Mouse (Mus musculus): ENCODE measurements around the gene Man2c1. TPM values are rescaled to one million over a fixed set of nuclear protein-coding genes. Genes with fewer than 3 reads are reported as not detected.

Man2c1 gene
- polyA plus RNA-seq, 1 experiment = 192 TPM

DNA sequence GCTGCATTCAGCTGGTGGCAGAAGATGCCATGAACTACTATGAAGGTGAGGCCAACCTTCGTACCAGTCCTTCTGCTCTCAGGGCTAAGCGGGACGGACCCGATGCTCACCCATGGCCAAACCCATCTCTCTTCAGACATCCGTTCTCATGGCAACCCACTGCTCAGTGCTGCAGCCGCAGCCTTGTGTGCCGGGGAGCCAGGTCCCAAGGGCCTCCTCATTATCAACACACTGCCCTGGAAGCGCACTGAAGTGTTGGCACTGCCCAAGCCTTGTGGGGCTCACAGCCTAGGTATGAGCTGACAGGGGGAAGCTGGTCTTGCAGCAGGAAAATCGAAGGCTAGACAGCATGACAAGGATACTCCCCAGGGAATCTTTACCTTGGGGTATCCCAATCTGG is 8.6 kb downstream of the Man2c1 start:
- Histone ChIP-seq H3K27ac (ENCODE audit: control insufficient read depth, insufficient read depth, low read depth, low read length) (no peak overlapping the region), H3K36me3 (ENCODE audit: control insufficient read depth, insufficient read depth, low read length) (no peaks in the 10 kb centered on the region; the same call in 1 of the 2 replicates), H3K4me1 (ENCODE audit: control insufficient read depth, insufficient read depth, low read length) (no peaks in the 10 kb centered on the region), H3K4me3 (ENCODE audit: control insufficient read depth, low read depth, low read length) (no peak overlapping the region), H3K27me3 (ENCODE audit: control insufficient read depth, insufficient read depth, low read length) (no peaks in the 10 kb centered on the region)
- TF ChIP-seq CTCF (IDR thresholded peaks at IDR 0.05; ENCODE audit: control insufficient read depth, insufficient read depth, insufficient replicate concordance, low read depth, low read length) = no peak
- TF ChIP-seq POLR2A (IDR thresholded peaks at IDR 0.05; ENCODE audit: control insufficient read depth, low read depth, low read length) = no peak

DNA sequence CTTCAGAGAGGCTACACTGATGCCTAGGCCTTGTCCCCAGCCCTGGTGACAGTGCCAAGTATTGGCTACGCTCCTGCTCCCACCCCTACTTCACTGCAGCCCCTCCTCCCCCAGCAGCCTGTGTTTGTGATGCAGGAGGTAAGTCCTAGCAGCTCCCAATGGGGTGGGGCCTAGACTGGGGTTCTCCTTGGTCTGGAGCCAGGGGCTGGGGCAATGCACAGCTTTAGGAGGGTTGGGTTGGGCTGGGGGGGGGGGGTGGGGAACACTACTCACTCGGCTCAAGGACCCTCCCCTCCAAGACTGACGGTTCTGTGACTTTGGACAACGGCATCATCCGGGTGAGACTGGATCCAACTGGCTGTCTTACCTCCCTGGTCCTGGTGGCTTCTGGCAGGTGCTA is 9.1 kb downstream of the Man2c1 start:
- Histone ChIP-seq H3K4me1 (ENCODE audit: control insufficient read depth, insufficient read depth, low read length) (no peaks in the 10 kb centered on the region), H3K27ac (ENCODE audit: control insufficient read depth, insufficient read depth, low read depth, low read length) (no peak overlapping the region), H3K36me3 (ENCODE audit: control insufficient read depth, insufficient read depth, low read length) (no peaks in the 10 kb centered on the region; the same call in 1 of the 2 replicates), H3K4me3 (ENCODE audit: control insufficient read depth, low read depth, low read length) (no peak overlapping the region), H3K27me3 (ENCODE audit: control insufficient read depth, insufficient read depth, low read length) (no peaks in the 10 kb centered on the region)
- no peak for TF ChIP-seq CTCF (IDR thresholded peaks at IDR 0.05; ENCODE audit: control insufficient read depth, insufficient read depth, insufficient replicate concordance, low read depth, low read length)

GRCm38 (mm10) chr9:57141417-57142353 is 11.2 kb downstream of the Man2c1 start:
- no peaks in the 10 kb centered on the region for H3K27me3 ChIP-seq (ENCODE audit: control insufficient read depth, insufficient read depth, low read length)
- no peaks in the 10 kb centered on the region; the same call in 1 of the 2 replicates for H3K36me3 ChIP-seq (ENCODE audit: control insufficient read depth, insufficient read depth, low read length)

DNA sequence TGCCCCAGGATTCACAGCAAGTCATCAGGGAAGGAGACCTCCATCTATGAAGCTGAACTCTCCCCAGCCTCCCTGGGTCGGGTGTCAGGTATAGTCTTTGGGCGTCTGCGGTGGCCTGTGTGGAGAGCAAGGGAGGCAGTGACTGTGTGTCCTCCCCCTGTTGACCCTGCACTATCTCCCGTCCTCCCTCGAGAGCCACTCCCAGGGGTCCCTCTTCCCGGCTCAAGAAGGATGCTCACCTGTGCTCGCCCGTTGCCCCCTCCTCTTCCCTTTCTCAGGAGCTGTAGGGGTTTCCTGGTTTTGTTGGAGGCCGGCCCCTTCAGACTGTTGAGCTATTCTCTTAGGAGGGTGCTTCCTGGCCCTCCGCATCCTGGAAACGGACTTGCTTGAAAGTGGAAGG is 12.7 kb downstream of the Man2c1 start:
- Histone ChIP-seq H3K4me3 (ENCODE audit: control insufficient read depth, low read depth, low read length) (no peak overlapping the region), H3K36me3 (ENCODE audit: control insufficient read depth, insufficient read depth, low read length) (no peaks in the 10 kb centered on the region), H3K27ac (ENCODE audit: control insufficient read depth, insufficient read depth, low read depth, low read length) (no peak overlapping the region), H3K27me3 (ENCODE audit: control insufficient read depth, insufficient read depth, low read length) (no peaks in the 10 kb centered on the region), H3K4me1 (ENCODE audit: control insufficient read depth, insufficient read depth, low read length) (no peaks in the 10 kb centered on the region; the same call in 1 of the 2 replicates)
- no peak for TF ChIP-seq POLR2A (IDR thresholded peaks at IDR 0.05; ENCODE audit: control insufficient read depth, low read depth, low read length)

More at GRCm38 (mm10) chr9:57141417-57142353, 11.2 kb downstream of the Man2c1 start:
- TF ChIP-seq POLR2A (IDR thresholded peaks at IDR 0.05; ENCODE audit: control insufficient read depth, low read depth, low read length) = no peak
- no peak for TF ChIP-seq CTCF (IDR thresholded peaks at IDR 0.05; ENCODE audit: control insufficient read depth, insufficient read depth, insufficient replicate concordance, low read depth, low read length)
- no peak overlapping the region for H3K4me3 ChIP-seq (ENCODE audit: control insufficient read depth, low read depth, low read length)
- no peaks in the 10 kb centered on the region for H3K4me1 ChIP-seq (ENCODE audit: control insufficient read depth, insufficient read depth, low read length)
- H3K27ac ChIP-seq (ENCODE audit: control insufficient read depth, insufficient read depth, low read depth, low read length) = no peak overlapping the region

DNA sequence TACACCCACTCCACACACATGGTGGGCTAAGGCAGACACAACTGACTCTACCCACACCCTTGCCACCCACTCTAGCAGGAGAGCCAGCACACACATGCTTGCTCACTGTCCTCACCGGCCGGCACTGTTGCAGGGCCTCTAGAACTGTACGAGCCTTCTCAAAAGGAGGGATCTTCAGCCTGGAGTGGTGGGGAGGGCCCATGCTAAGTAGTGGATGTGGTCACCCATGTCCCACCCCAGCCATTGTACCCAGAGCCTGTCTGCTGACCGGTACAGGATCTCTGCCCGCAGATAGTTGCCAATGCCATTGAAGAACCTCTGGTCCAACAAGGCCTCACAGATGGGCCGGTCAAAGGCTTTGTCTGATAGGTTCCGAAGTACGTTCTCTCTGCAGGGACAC is 14.3 kb downstream of the Man2c1 start:
- Histone ChIP-seq H3K36me3 (ENCODE audit: control insufficient read depth, insufficient read depth, low read length) (no peaks in the 10 kb centered on the region), H3K27ac (ENCODE audit: control insufficient read depth, insufficient read depth, low read depth, low read length) (no peak overlapping the region), H3K27me3 (ENCODE audit: control insufficient read depth, insufficient read depth, low read length) (no peaks in the 10 kb centered on the region), H3K4me3 (ENCODE audit: control insufficient read depth, low read depth, low read length) (no peak overlapping the region), H3K4me1 (ENCODE audit: control insufficient read depth, insufficient read depth, low read length) (peaks cover 3% of the 10 kb centered on the region)
- TF ChIP-seq CTCF (IDR thresholded peaks at IDR 0.05; ENCODE audit: control insufficient read depth, insufficient read depth, insufficient replicate concordance, low read depth, low read length) (no peak), POLR2A (IDR thresholded peaks at IDR 0.05; ENCODE audit: control insufficient read depth, low read depth, low read length) (no peak)

- H3K4me3 ChIP-seq (ENCODE audit: control insufficient read depth, low read depth, low read length) = no peak overlapping the region
- no peak for TF ChIP-seq POLR2A (IDR thresholded peaks at IDR 0.05; ENCODE audit: control insufficient read depth, low read depth, low read length)
- no peak for TF ChIP-seq CTCF (IDR thresholded peaks at IDR 0.05; ENCODE audit: control insufficient read depth, insufficient read depth, insufficient replicate concordance, low read depth, low read length)
- H3K27ac ChIP-seq (ENCODE audit: control insufficient read depth, insufficient read depth, low read depth, low read length) = no peak overlapping the region
- H3K36me3 ChIP-seq (ENCODE audit: control insufficient read depth, insufficient read depth, low read length) = no peaks in the 10 kb centered on the region
- H3K4me1 ChIP-seq (ENCODE audit: control insufficient read depth, insufficient read depth, low read length) = peaks cover 3% of the 10 kb centered on the region
- no peaks in the 10 kb centered on the region for H3K27me3 ChIP-seq (ENCODE audit: control insufficient read depth, insufficient read depth, low read length)
These were observed 16.1 kb downstream of the Man2c1 start for GRCm38 (mm10) chr9:57146451-57147066.

All from testis, adult 2 months (tissue).